Mouse (Mus musculus) heart, postnatal 14 days (tissue): ENCODE results near the gene Fam166b. TPM values are rescaled to one million over a fixed set of nuclear protein-coding genes. Genes with fewer than 3 reads are reported as not detected.
A peak's percentile ranks its signal among the peaks of the same experiment; 100 is the strongest.

Experiments used
- DNase-seq, 2 experiments: peaks; one replicate each; pipeline ENCODE4 v3.0.0; 2021 to 2022
- intact Hi-C: fragments of 180-260 bp; cut with DNase I; formaldehyde crosslinking; loops from one replicate; pipeline ENCODE4 v1.15.1; 2025
- long read RNA-seq, 2 experiments: library from polyadenylated mRNA; stranded (forward); transcript quantifications; one replicate each; pipeline ENCODE4 v2.0.0; 2021
- total RNA-seq, 2 experiments: library from RNA; stranded (reverse); gene quantifications; 2 replicates each; pipeline ENCODE4 v1.2.3; 2021

The Fam166b gene
- under 1 TPM in 1 of 2 experiments, not detected in 1; 0.38 TPM for total RNA-seq
- long read RNA-seq, experiment 1, result 0 reads
- long read RNA-seq, experiment 2, result 0 reads

DNA sequence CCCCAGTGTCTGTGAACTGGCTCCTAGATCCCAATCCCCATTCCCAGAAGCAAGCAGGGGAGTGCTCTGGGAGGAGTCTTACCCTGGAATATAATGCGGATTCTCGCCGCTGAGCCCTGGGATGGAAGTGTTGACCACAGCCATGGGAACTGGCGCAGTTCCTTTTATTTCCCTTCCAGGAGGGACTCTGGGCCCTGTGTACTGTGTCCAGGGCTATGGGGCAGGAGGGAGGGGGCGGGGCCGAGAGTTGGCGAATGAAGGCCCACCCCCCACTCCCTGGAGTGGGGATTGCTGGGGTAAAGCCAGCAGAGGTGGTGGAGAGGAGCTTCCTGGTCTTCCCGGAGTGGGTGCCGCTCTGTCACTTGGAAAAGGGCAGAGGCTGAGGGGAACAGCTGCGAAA is at the start of gene Fam166b:
Gene Fam166b (minus strand): TSS at position 189 of the 400 bp plus-strand sequence.
- peak in 1 of 2 experiments; percentile 34 for DNase-seq
- intact Hi-C loops, result no loop called here

GRCm38 (mm10) chr4:43478534-43478858 is 49.6 kb upstream of the Fam166b start:
- DNase-seq, result no peak
- intact Hi-C loops, result loop anchor here (2.0 kb wide), 1 partner anchor 36 kb away; no protein-coding TSS in a partner anchor

GRCm38 (mm10) chr4:43477857-43478533 is 49.1 kb upstream of the Fam166b start:
- DNase-seq, result peak; percentile 86 to 88

DNA sequence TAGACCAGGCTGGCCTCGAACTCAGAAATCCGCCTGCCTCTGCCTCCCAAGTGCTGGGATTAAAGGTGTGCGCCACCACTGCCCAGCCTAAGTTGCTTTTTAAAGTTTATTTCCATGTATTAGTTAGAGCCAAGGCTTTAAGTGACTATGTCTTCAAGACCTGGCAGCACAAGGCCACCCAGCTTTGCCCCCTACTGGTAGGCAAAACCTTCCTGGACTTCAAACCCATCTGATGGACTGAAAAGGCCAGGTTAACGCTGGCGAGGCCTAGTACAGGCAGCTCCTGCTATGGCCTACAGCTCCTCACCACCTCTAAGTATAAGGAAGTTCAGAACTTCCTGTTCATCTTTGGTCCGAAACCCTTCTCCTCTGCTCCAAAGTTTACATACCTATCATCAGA is 47.7 kb upstream of the Fam166b start:
- intact Hi-C loops, result no loop called here
- DNase-seq, result no peak

More at GRCm38 (mm10) chr4:43477857-43478533, 49.1 kb upstream of the Fam166b start:
- intact Hi-C loops, result loop anchor here (2.0 kb wide), 1 partner anchor 35 kb away; no protein-coding TSS in a partner anchor

DNA sequence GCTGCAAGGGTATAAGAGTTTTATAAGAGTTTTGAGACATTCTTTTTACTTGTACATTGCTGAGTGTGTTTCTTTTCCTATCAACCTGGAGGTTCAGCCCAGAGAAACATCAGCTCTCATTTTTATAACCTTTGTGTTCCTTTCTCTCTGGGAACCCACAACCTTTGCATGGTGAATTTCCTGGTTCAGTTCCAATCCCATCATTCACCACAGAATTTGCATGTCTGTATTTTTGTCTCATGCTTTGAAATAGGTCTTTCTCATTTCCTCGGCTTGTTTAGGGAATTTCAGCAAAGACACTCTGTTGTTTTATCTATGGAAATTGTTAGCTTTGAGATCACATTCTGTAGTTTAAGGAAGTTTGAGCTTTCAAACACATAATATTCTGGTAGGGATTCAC is 44.7 kb upstream of the Fam166b start:
- intact Hi-C loops, result no loop called here
- no peak for DNase-seq

- intact Hi-C loops, result no loop called here
- no peak for DNase-seq
Measured at GRCm38 (mm10) chr4:43470301-43470700, 41.4 kb upstream of the Fam166b start.

DNA sequence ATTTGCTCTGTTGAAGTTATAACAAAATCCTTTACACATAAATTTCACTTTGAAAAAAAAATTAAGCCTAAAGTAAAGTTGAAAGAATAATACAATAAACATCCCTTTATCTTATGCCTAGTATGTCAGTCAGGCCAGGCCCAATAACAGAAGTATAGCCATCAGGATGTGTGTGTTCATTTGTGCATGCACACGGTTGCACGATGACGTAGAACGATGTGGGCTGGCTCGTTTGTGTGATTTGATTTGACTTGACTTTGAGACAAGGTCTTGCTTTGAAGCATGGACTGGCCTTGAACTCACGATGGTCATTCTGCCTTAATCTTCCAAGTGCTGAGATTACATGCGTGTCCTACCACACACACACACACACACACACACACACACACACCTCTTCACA is 37.9 kb upstream of the Fam166b start:
- intact Hi-C loops, result no loop called here
- DNase-seq, result no peak

- DNase-seq, result no peak
- intact Hi-C loops, result no loop called here
Measured at GRCm38 (mm10) chr4:43465935-43466334, 37.0 kb upstream of the Fam166b start.

DNA sequence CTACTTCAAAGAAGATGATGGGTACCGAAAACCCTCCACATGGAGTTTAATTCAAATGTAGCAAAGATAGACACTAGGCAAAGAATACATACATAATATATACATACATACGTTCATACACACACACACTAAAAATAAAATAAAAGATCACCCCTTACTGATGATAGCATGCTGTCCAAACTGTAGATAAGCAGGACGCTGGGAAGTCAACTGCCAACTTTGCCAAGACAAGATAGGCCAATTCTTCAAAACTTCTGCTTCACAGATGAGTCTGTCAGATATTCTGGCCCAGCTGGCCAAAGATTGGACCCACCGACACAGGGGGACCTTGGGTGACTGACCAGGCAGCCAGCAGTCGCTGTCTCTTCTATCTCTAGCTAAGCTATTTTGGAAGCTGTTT is 34.2 kb upstream of the Fam166b start:
- no peak for DNase-seq
- intact Hi-C loops, result no loop called here

DNA sequence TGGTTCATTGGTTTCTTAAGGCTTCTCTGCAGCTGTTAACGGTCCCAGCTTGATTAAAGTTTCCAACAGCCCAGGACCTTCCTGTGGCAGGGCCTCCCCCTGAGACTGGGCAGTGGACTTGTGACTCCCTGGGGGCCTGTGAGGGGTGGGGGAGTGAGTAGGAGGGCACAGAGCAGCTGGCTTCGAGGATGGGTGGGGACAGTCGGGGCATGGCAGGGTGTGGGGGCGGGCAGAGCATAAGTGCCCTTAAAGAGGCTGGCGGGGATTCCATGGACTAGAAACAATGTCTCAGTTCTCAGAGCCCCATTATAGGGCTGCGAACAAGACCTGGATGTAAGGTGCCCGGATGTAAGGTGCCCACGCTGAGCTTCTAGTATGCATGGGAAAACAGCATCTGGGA is 28.2 kb upstream of the Fam166b start:
- no peak for DNase-seq
- intact Hi-C loops, result no loop called here

GRCm38 (mm10) chr4:43456470-43456869 is 27.5 kb upstream of the Fam166b start:
- intact Hi-C loops, result no loop called here
- DNase-seq, result no peak

DNA sequence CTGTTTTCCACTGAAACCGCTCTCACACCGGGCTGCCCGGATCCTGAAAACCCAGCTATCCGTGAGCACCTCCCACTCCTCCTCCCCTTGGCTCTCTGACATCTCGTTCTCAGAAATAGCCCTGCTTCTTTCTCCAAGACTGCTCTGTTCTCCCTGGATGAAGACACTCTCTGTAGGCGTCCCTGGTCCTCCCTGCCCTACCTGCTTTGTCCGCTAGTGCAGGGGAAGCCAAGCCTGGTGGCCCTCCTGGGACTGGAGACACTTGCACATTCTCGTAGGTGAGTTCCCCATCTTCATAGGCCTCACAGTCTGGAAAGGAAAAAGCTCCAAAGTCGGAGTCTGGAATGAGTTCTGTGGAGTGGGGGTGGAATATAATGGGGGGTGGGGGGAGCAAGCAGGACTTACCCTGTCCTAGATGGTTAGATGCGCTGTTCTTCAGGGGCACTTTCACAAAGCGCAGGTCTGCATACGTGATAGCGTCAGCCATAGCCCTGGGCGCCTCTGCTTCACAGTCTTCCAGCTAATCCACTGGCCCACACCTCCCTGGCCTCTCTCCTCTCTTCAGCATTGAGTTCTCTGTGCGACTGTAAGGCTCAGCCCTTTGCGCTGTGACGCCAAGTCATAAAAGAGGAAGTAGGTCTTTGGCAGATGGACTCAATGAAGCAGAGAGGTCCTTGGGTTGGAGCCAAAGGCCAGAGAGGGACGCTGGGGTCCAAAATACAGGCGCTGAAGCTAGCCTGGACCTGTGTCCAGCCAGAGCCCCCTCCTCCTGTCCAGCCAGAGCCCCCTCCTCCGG is 25.3 kb upstream of the Fam166b start, which contains the start of gene Cd72:
Gene Cd72 (minus strand): TSS at position 588 of the 796 bp plus-strand sequence.
- intact Hi-C loops, result no loop called here
- DNase-seq, result no peak

- DNase-seq, result no peak
Measured at GRCm38 (mm10) chr4:43453413-43453812, 24.5 kb upstream of the Fam166b start.

DNA sequence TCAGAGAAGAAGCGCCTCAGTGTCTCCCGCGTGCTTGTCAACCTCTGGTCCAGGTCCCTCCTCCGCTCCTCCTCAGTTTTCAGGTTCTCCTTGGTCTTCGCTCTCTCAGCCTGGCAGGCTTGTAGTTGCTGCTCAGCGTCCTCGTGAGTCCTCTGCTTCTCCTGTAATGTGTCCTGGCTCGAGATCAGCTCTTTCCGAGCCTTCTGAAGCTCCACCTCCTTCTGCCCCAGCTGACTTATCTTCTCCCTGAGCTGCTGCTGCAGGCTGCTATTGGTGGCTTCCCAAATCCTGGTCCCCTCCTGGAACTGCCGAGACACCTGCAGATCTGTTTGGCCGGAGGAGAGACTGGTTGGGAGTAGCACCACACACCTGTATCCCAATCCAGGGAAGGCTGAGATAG is 23.4 kb upstream of the Fam166b start:
- peak in 1 of 2 experiments; percentile 38 for DNase-seq
- intact Hi-C loops, result no loop called here

More at GRCm38 (mm10) chr4:43453413-43453812, 24.5 kb upstream of the Fam166b start:
- intact Hi-C loops, result no loop called here

- intact Hi-C loops, result no loop called here
Measured at GRCm38 (mm10) chr4:43448554-43448953, 19.6 kb upstream of the Fam166b start.

GRCm38 (mm10) chr4:43447251-43447650 is 18.3 kb upstream of the Fam166b start:
- DNase-seq, result no peak
- intact Hi-C loops, result no loop called here

More at GRCm38 (mm10) chr4:43448554-43448953, 19.6 kb upstream of the Fam166b start:
- peak in 1 of 2 experiments; percentile 63 for DNase-seq

- intact Hi-C loops, result loop anchor here (2.0 to 5.0 kb wide), 3 partner anchors 35 to 224 kb away; partner anchors contain the start of genes Fam221b and Tmem8b
- peak; percentile 42 to 44 for DNase-seq
Measured at GRCm38 (mm10) chr4:43443511-43443910, 14.6 kb upstream of the Fam166b start.

- intact Hi-C loops, result loop anchor here (2.0 to 5.0 kb wide), 3 partner anchors 36 to 225 kb away; partner anchors contain the start of genes Fam221b and Tmem8b
- DNase-seq, result peak; percentile 77 to 80
Measured at GRCm38 (mm10) chr4:43442456-43443361, 13.8 kb upstream of the Fam166b start.

- intact Hi-C loops, result loop anchor here (2.0 to 5.0 kb wide), 3 partner anchors 37 to 225 kb away; partner anchors contain the start of genes Fam221b and Tmem8b
- DNase-seq, result peak; percentile 98 to 100
Measured at GRCm38 (mm10) chr4:43442044-43442443, 13.1 kb upstream of the Fam166b start.

DNA sequence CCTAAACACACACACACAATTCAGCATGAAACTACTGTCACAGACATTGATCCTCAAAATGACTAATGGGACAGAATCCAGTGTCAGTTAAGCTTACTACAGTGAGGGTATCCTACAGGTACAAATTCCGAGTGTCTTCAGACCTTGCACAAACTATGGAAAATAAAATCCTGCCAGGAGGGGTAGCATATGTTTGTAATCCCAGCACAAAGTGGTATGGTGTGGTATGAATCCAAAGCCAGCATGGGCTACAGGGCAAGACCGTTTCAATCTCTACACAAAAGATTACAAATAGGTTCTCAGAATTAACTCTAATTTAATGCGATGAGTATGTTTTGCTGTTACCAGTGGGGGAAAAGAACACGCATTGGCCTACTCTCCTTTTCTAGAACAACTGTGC is 12.7 kb upstream of the Fam166b start, which contains the start of gene Tesk1:
Gene Tesk1 (plus strand): TSS at position 301 of the 400 bp plus-strand sequence.
- intact Hi-C loops, result loop anchor here (2.0 to 5.0 kb wide), 3 partner anchors 37 to 226 kb away; partner anchors contain the start of genes Fam221b and Tmem8b
- DNase-seq, result no peak
